Mouse (Mus musculus) testis, adult 2 months (tissue): ENCODE results near the gene Ccnt2. TPM values are rescaled to one million over a fixed set of nuclear protein-coding genes. Genes with fewer than 3 reads are reported as not detected.

Source experiments
- H3K27ac ChIP-seq: fragments of 200-500 bp; 2 replicates; pipeline ENCODE4 v1.5.1; 2012; ENCODE audit warnings: low read depth, low read length; ENCODE audit not compliant: control insufficient read depth, insufficient read depth
- H3K27me3 ChIP-seq: fragments of 200-500 bp; 2 replicates; pipeline ENCODE4 v1.6.1; 2012; ENCODE audit warnings: mild to moderate bottlenecking, low read length, moderate library complexity; ENCODE audit not compliant: control insufficient read depth, insufficient read depth
- H3K36me3 ChIP-seq: fragments of 200-500 bp; 2 replicates; pipeline ENCODE4 v1.6.1; 2012; ENCODE audit warnings: mild to moderate bottlenecking, low read length; ENCODE audit not compliant: control insufficient read depth, insufficient read depth
- H3K4me1 ChIP-seq: fragments of 200-500 bp; 2 replicates; pipeline ENCODE4 v1.6.1; 2012; ENCODE audit warnings: low read length; ENCODE audit not compliant: control insufficient read depth, insufficient read depth
- H3K4me3 ChIP-seq: fragments of 200-500 bp; 2 replicates; pipeline ENCODE4 v1.5.1; 2012; ENCODE audit warnings: low read depth, mild to moderate bottlenecking, low read length, moderate library complexity, mixed read lengths; ENCODE audit not compliant: control insufficient read depth
- CTCF ChIP-seq: fragments of 200-500 bp; IDR thresholded peaks from 2 replicates; pipeline ENCODE4 v1.5.1; 2012; ENCODE audit warnings: low read depth, mild to moderate bottlenecking, inconsistent platforms, low read length, moderate library complexity; ENCODE audit not compliant: control insufficient read depth, insufficient read depth, insufficient replicate concordance
- POLR2A ChIP-seq: fragments of 200-500 bp; IDR thresholded peaks from 2 replicates; pipeline ENCODE4 v1.6.1; 2012; ENCODE audit warnings: low read depth, mild to moderate bottlenecking, inconsistent platforms, low read length, moderate library complexity; ENCODE audit not compliant: control insufficient read depth
- polyA plus RNA-seq: library from polyadenylated mRNA; depleted of rRNA; stranded (reverse); fragments of >200 nt; gene quantifications from 2 replicates; pipeline ENCODE4 v1.2.3, GENCODE M21; 2012

Gene Ccnt2
- polyA plus RNA-seq, 1 experiment, result 10.9 TPM

GRCm38 (mm10) chr1:127788943-127789342 is 15.0 kb downstream of the Ccnt2 start:
- Histone ChIP-seq H3K4me3 (no peak overlapping the region), H3K27me3 (no peaks in the 10 kb centered on the region)
- no peak for TF ChIP-seq POLR2A
- no peak for TF ChIP-seq CTCF

GRCm38 (mm10) chr1:127793459-127793858 is 19.5 kb downstream of the Ccnt2 start:
- Histone ChIP-seq H3K4me3 (no peak overlapping the region), H3K27me3 (no peaks in the 10 kb centered on the region), H3K4me1 (no peaks in the 10 kb centered on the region), H3K36me3 (no peaks in the 10 kb centered on the region), H3K27ac (no peak overlapping the region)
- no peak for TF ChIP-seq POLR2A
- TF ChIP-seq CTCF, result no peak

More at GRCm38 (mm10) chr1:127788943-127789342, 15.0 kb downstream of the Ccnt2 start:
- Histone ChIP-seq H3K4me1 (no peaks in the 10 kb centered on the region), H3K27ac (no peak overlapping the region), H3K36me3 (no peaks in the 10 kb centered on the region)

- no peaks in the 10 kb centered on the region for H3K36me3 ChIP-seq
- no peaks in the 10 kb centered on the region for H3K4me1 ChIP-seq
- no peaks in the 10 kb centered on the region for H3K27me3 ChIP-seq
- H3K27ac ChIP-seq, result no peak overlapping the region
- TF ChIP-seq POLR2A (no peak), CTCF (no peak)
- no peak overlapping the region for H3K4me3 ChIP-seq
Observed at GRCm38 (mm10) chr1:127795087-127795769, 21.3 kb downstream of the Ccnt2 start.

DNA sequence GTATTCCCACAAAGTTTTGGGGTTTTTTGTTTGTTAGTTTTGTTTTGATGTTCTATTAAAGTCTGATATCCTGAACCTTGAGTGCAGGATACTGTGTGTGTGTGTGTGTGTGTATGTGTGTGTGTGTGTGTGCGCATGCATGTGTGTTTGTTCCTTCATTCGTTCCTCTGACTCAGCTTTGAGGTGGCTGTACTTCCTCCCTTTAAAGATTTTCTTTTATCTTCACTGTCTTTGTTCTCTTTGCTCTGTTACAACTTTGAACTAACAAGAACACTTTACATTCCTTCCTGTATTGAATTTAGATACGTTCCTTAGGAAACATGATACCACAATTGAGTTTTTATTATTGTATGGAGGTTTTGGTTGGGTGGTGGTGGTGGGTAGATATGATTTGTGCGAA is 22.4 kb downstream of the Ccnt2 start:
- no peak overlapping the region for H3K4me3 ChIP-seq
- no peak overlapping the region for H3K27ac ChIP-seq
- TF ChIP-seq CTCF, result no peak
- no peak for TF ChIP-seq POLR2A
- no peaks in the 10 kb centered on the region for H3K4me1 ChIP-seq
- no peaks in the 10 kb centered on the region for H3K36me3 ChIP-seq
- no peaks in the 10 kb centered on the region for H3K27me3 ChIP-seq

DNA sequence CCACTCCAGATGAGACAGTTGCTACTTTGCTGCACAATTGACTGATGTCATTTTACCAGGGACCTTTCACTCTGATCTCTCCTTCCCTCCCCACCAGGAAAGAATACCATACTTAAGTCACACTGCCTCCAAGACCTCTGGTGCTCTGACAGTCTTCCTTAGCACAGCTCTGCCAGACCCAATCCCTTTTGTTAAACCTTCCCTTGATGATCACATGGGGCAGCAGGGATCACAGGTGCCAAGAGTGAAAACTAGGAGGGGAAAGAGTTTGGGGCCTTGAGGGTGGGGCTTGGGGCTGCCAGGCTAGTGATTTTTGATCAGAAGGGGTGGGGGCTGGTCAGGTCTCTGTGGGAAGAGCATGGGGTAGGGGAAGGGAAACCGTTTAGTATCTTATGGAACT is 22.8 kb downstream of the Ccnt2 start:
- Histone ChIP-seq H3K4me3 (no peak overlapping the region), H3K27ac (no peak overlapping the region), H3K36me3 (no peaks in the 10 kb centered on the region), H3K27me3 (no peaks in the 10 kb centered on the region), H3K4me1 (no peaks in the 10 kb centered on the region)
- TF ChIP-seq CTCF (no peak), POLR2A (no peak)

- TF ChIP-seq POLR2A (no peak), CTCF (no peak)
- peaks cover 2% of the 10 kb centered on the region; the same call in 1 of the 2 replicates for H3K36me3 ChIP-seq
- no peaks in the 10 kb centered on the region for H3K4me1 ChIP-seq
- no peaks in the 10 kb centered on the region for H3K27me3 ChIP-seq
- no peak overlapping the region for H3K27ac ChIP-seq
- H3K4me3 ChIP-seq, result no peak overlapping the region
Observed at GRCm38 (mm10) chr1:127802916-127803315, 29.0 kb downstream of the Ccnt2 start.

- Histone ChIP-seq H3K27ac (no peak overlapping the region), H3K4me3 (no peak overlapping the region), H3K4me1 (no peaks in the 10 kb centered on the region), H3K27me3 (no peaks in the 10 kb centered on the region), H3K36me3 (no peaks in the 10 kb centered on the region)
- TF ChIP-seq CTCF, result no peak
- TF ChIP-seq POLR2A, result no peak
Observed at GRCm38 (mm10) chr1:127808671-127809070, 34.7 kb downstream of the Ccnt2 start.

GRCm38 (mm10) chr1:127812929-127813328 is 39.0 kb downstream of the Ccnt2 start:
- TF ChIP-seq POLR2A (no peak), CTCF (no peak)
- H3K27ac ChIP-seq, result no peak overlapping the region
- no peaks in the 10 kb centered on the region for H3K27me3 ChIP-seq
- H3K4me1 ChIP-seq, result no peaks in the 10 kb centered on the region
- H3K4me3 ChIP-seq, result no peak overlapping the region
- H3K36me3 ChIP-seq, result no peaks in the 10 kb centered on the region

GRCm38 (mm10) chr1:127816381-127816780 is 42.4 kb downstream of the Ccnt2 start:
- Histone ChIP-seq H3K4me1 (no peaks in the 10 kb centered on the region), H3K27me3 (no peaks in the 10 kb centered on the region), H3K27ac (no peak overlapping the region), H3K4me3 (no peak overlapping the region), H3K36me3 (no peaks in the 10 kb centered on the region)
- TF ChIP-seq POLR2A (no peak), CTCF (no peak)
